Mouse (Mus musculus) olfactory bulb, adult 2 months (tissue): ENCODE data around the gene Six3.

Source experiments
- CTCF ChIP-seq: fragments of 200-500 bp; IDR thresholded peaks from 2 replicates; pipeline ENCODE4 v1.5.1; 2012; ENCODE audit warnings: low read depth, mild to moderate bottlenecking, low read length, moderate library complexity; ENCODE audit not compliant: insufficient read depth
- POLR2A ChIP-seq: fragments of 200-500 bp; IDR thresholded peaks from 2 replicates; pipeline ENCODE4 v1.6.1; 2012; ENCODE audit warnings: mild to moderate bottlenecking, low read depth, low read length, moderate library complexity; ENCODE audit not compliant: insufficient read depth

- TF ChIP-seq POLR2A: no peak
- no peak for TF ChIP-seq CTCF
These were observed 5.6 kb upstream of the Six3 start for GRCm38 (mm10) chr17:85607556-85608365.
